Mouse (Mus musculus) Patski (cell line): Measurements from ENCODE around the gene 2210011C24Rik. TPM values are rescaled to one million over a fixed set of nuclear protein-coding genes. Genes with fewer than 3 reads are reported as not detected.

Source experiments
- ATAC-seq: fragments of 100-300 bp; one replicate; pipeline ENCODE4 v1.8.0; 2021
- CTCF ChIA-PET: fragments of 350-600 bp; sonication (Branson Sonifier 250); formaldehyde crosslinking; loops from one replicate; lab custom pipeline; 2022; ENCODE audit warnings: inconsistent platforms; lab: Charles Lee
- POLR2A ChIA-PET: fragments of 350-600 bp; sonication (Branson Sonifier 250); formaldehyde crosslinking; loops from one replicate; lab custom pipeline; 2022; ENCODE audit warnings: antibody characterized with exemption, inconsistent platforms; lab: Charles Lee
- DNase-seq: peaks from one replicate; pipeline ENCODE4 v3.0.0-alpha.2; 2011; ENCODE audit warnings: low read depth, low spot score
- H3K27me3 ChIP-seq: fragments of 371-371 bp; one replicate; pipeline ENCODE4 v1.5.1; 2021
- CTCF ChIP-seq: fragments of 100-300 bp; IDR thresholded peaks from one replicate; pipeline ENCODE4 v1.5.1; 2021
- in situ Hi-C: fragments of 300-500 bp; cut with MboI; formaldehyde crosslinking; loops from 3 replicates; pipeline ENCODE4 v1.11.1; 2018; ENCODE audit warnings: low pct_unique_long_range_greater_than_20kb, mixed read lengths
- polyA plus RNA-seq: library from polyadenylated mRNA; unstranded; gene quantifications from one replicate; pipeline ENCODE4 v1.2.3, GENCODE M21; 2021

2210011C24Rik gene
- polyA plus RNA-seq, 1 experiment from 2014 or later: 4.9 TPM

DNA sequence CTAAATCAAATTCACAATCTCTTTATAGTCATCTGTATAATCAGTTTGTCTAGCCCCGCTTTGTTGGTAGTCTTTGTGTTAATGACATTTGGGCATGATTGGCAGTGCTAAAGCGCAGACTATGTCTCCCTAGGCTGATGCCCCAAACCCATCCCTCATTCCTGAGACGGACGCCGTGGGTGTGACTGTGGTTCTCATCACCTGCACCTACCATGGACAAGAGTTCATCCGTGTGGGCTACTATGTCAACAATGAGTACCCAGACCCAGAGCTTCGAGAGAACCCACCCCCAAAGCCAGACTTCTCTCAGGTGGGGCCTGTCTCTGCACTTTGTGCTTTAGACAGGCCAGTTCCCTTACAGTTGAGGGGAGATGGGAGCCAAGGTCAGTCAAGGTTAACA, 44.3 kb downstream of the 2210011C24Rik start:
- ChIA-PET POLR2A (no interaction called here), CTCF (interaction anchor here (5.7 kb wide), 1 partner anchor 12 kb away, joined by 25 read pairs; the partner anchor contains the start of genes Asf1b and Gm10644)
- no peaks in the 10 kb centered on the region for H3K27me3 ChIP-seq
- no peak for ATAC-seq
- DNase-seq: no peak
- in situ Hi-C loops: no loop called here
- no peak for TF ChIP-seq CTCF

DNA sequence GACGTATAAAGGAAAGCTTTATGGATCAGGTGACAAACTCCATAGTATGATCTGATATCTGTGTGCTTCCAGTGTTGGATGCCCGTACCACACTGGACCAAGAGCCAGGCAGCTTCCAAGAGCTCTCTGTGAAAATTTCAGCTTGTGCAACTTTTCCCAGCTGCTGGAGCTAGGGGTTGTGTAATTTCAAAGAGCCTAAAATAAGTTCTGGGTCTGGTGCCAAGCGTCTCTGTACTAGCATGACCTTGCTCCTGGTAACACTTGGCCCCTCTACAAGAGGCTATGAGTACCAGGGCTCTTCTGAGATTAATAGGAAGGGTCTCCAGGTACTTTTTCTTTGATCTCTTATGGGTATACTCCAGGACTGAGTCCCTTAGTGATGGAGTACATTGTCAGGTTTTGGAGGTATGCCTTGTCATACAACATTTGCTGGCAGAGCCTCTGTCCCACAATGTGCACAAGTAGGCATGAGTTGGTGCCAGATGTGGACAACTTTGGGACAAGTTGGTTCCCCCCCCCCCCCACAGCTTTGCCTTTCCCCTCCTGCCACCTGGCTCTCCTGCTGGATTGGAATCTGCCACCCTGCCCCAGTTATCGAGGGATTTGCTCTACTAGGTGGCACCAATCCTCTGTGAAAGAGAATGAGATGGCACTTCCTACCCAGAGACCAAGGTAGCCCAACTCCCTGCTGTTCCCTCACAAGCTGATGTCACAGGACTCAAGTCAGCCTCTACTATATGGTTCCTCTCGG, 47.8 kb downstream of the 2210011C24Rik start:
- CTCF ChIA-PET: interaction anchor here (5.7 kb wide), 1 partner anchor 9 kb away, joined by 25 read pairs; the partner anchor contains the start of genes Asf1b and Gm10644
- ATAC-seq (no peak), DNase-seq (no peak)
- in situ Hi-C loops: no loop called here
- no peaks in the 10 kb centered on the region for H3K27me3 ChIP-seq
- TF ChIP-seq CTCF: no peak
- POLR2A ChIA-PET: no interaction called here

Other genes starting within 250 kb of the 2210011C24Rik start
- gene Adgrl1, start 112.1 kb downstream of the 2210011C24Rik start, polyA plus RNA-seq: 51.2 TPM
- gene Gm10644, start 57.0 kb downstream of the 2210011C24Rik start, polyA plus RNA-seq: 0.82 TPM
- 24.1 TPM for gene Asf1b, start 56.7 kb downstream of the 2210011C24Rik start, polyA plus RNA-seq
- 102 TPM for gene Prkaca, start 39.2 kb downstream of the 2210011C24Rik start, polyA plus RNA-seq
- gene Samd1, start 14.5 kb downstream of the 2210011C24Rik start, polyA plus RNA-seq: 42.5 TPM
- 1.3 TPM for gene 1700067K01Rik, start 10.7 kb downstream of the 2210011C24Rik start, polyA plus RNA-seq
- gene Palm3, start 9.3 kb upstream of the 2210011C24Rik start, polyA plus RNA-seq: 48.0 TPM
- gene Il27ra, start 30.4 kb upstream of the 2210011C24Rik start, polyA plus RNA-seq: 0.18 TPM
- not detected for gene Rln3, start 32.8 kb upstream of the 2210011C24Rik start, polyA plus RNA-seq
- 3.1 TPM for gene Gm10643, start 53.0 kb upstream of the 2210011C24Rik start, polyA plus RNA-seq
- 14.2 TPM for gene Rfx1, start 54.7 kb upstream of the 2210011C24Rik start, polyA plus RNA-seq
- 30.1 TPM for gene Dcaf15, start 92.6 kb upstream of the 2210011C24Rik start, polyA plus RNA-seq
- gene Podnl1, start 113.8 kb upstream of the 2210011C24Rik start, polyA plus RNA-seq: 4.9 TPM
- 54.7 TPM for gene Cc2d1a, start 135.8 kb upstream of the 2210011C24Rik start, polyA plus RNA-seq
- gene 4930432K21Rik, start 135.9 kb upstream of the 2210011C24Rik start, polyA plus RNA-seq: 3.9 TPM
- gene Nanos3, start 173.0 kb upstream of the 2210011C24Rik start, polyA plus RNA-seq: 0.81 TPM
- 22.4 TPM for gene Zswim4, start 224.9 kb upstream of the 2210011C24Rik start, polyA plus RNA-seq
- gene D8Ertd738e, start 237.5 kb upstream of the 2210011C24Rik start, polyA plus RNA-seq: 227 TPM
- 49.0 TPM for gene Mri1, start 245.2 kb upstream of the 2210011C24Rik start, polyA plus RNA-seq